Mouse (Mus musculus) heart, postnatal 0 days (tissue): ENCODE results near the gene Mrtfb.

ENCODE experiments used
- CTCF ChIP-seq: IDR thresholded peaks from 2 replicates; pipeline ENCODE4 v1.5.1; 2016; ENCODE audit warnings: antibody characterized with exemption, control low read depth, low read depth
- EP300 ChIP-seq: IDR thresholded peaks from 2 replicates; pipeline ENCODE4 v1.6.1; 2016; ENCODE audit warnings: antibody characterized with exemption, low read depth

GRCm38 (mm10) chr16:13221475-13221874 lies 34.8 kb upstream of the Mrtfb start:
- TF ChIP-seq CTCF (no peak), EP300 (no peak)
